Mouse (Mus musculus) stomach, postnatal 0 days (tissue): ENCODE data around the gene Fam160b1.

Experiments
- CTCF ChIP-seq: IDR thresholded peaks from 2 replicates; pipeline ENCODE4 v1.5.1; 2016; ENCODE audit warnings: antibody characterized with exemption, low read depth, mild to moderate bottlenecking, moderate library complexity
- EP300 ChIP-seq: optimal IDR thresholded peaks from 2 replicates; pipeline ENCODE3; 2016; ENCODE audit warnings: antibody characterized with exemption

DNA sequence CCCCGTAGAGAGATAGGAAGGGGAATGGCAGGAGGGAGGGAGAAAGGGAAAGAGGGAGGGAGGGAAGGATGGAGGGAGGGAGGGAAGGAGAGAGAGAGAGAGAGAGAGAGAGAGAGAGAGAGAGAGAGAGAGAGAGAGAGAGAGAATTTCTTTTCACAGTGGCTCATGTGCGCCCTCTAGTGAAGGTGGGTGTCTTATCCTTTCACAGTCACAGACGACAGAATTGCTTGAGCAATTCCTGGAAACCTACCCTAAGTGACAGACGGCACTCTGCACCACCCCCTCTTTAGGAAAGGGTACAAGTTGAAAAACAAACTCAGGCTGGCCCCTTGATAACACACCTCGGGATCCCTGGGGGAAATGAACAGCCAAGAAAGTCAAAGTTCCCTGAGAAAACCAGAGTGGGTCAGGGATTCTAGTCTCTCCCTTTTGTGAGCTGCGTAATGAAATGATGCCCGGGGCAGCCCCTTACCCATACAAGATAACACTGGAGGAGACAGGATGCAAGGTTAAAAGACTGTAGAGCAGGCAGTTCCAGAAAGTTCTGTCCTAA, 34.7 kb upstream of the Fam160b1 start:
- peak; percentile 86 for TF ChIP-seq CTCF
- no peak for TF ChIP-seq EP300
